Mouse (Mus musculus): ENCODE results near the gene Itga7.

- TF ChIP-seq ZNF384 (IDR thresholded peaks at IDR 0.05; ENCODE audit: low read depth, low read length) (no peak), ZC3H11A (IDR thresholded peaks at IDR 0.05; ENCODE audit: borderline replicate concordance, low read depth, low read length) (no peak), CHD2 (IDR thresholded peaks at IDR 0.05; ENCODE audit: low read depth, low read length) (no peak), MAFK (IDR thresholded peaks at IDR 0.05; ENCODE audit: insufficient read depth, low read depth, low read length) (no peak), HCFC1 (IDR thresholded peaks at IDR 0.05; ENCODE audit: borderline replicate concordance, insufficient read depth, low read length) (no peak)
Measured at GRCm38 (mm10) chr10:128945675-128946074, 12.1 kb downstream of the Itga7 start.
